Mouse (Mus musculus) limb, embryonic 12.5 days (tissue): ENCODE measurements around the gene Gm29427. TPM values are rescaled to one million over a fixed set of nuclear protein-coding genes. Genes with fewer than 3 reads are reported as not detected.
"Not testable (repeated sequence)": the region's sequence is repeated elsewhere in the genome, so short reads cannot be mapped to it uniquely, and the experiment has no call there.

Source experiments
- ATAC-seq: fragments of 200-750 bp; cut with Nextera tagmentation; 2 replicates; pipeline ENCODE4 v1.8.0; 2017; ENCODE audit warnings: low read depth, moderate TSS enrichment; ENCODE audit not compliant: insufficient number of reproducible peaks, insufficient read depth, low FRiP score, low TSS enrichment
- H3K27ac ChIP-seq: fragments of 300-500 bp; sonication (generic); 2 replicates; pipeline ENCODE4 v1.5.1; 2016; ENCODE audit warnings: mild to moderate bottlenecking, moderate library complexity
- H3K27me3 ChIP-seq: fragments of 300-500 bp; sonication (generic); 2 replicates; pipeline ENCODE4 v1.6.1; 2016; ENCODE audit warnings: mild to moderate bottlenecking, moderate library complexity
- H3K36me3 ChIP-seq: fragments of 300-500 bp; sonication (generic); 2 replicates; pipeline ENCODE4 v1.6.1; 2016; ENCODE audit warnings: mild to moderate bottlenecking, moderate library complexity
- H3K4me1 ChIP-seq: fragments of 300-500 bp; sonication (generic); replicated peaks from 2 replicates; pipeline ENCODE4 v1.6.1; 2016
- H3K4me2 ChIP-seq: fragments of 300-500 bp; sonication (generic); 2 replicates; pipeline ENCODE4 v1.6.1; 2016; ENCODE audit warnings: mild to moderate bottlenecking, moderate library complexity
- H3K4me3 ChIP-seq: fragments of 300-500 bp; sonication (generic); replicated peaks from 2 replicates; pipeline ENCODE4 v1.5.1; 2016; ENCODE audit warnings: mild to moderate bottlenecking
- H3K9ac ChIP-seq: fragments of 300-500 bp; sonication (generic); replicated peaks from 2 replicates; pipeline ENCODE4 v1.6.1; 2016; ENCODE audit warnings: mild to moderate bottlenecking, moderate library complexity
- H3K9me3 ChIP-seq: fragments of 300-500 bp; sonication (generic); 2 replicates; pipeline ENCODE4 v1.6.1; 2016; ENCODE audit warnings: mild to moderate bottlenecking, moderate library complexity
- WGBS: fragments of 180-500 bp; shearing (Covaris S2); methylation state at CpG from one replicate; pipeline ENCODE4 v1.1.7; 2016; 5-methylcytosine and 5-hydroxymethylcytosine counted together
- polyA plus RNA-seq: library from polyadenylated mRNA; unstranded; fragments of >200 nt; fragmentation: Nextera tagmentation; extraction: Ambion mirVana; gene quantifications from 2 replicates; pipeline ENCODE4 v1.2.1, GENCODE M21; 2016

Gm29427 gene
- polyA plus RNA-seq, 1 experiment from 2014 or later: not detected

GRCm38 (mm10) chr1:130659641-130660040 lies 56.0 kb downstream of the Gm29427 start:
- H3K27me3 ChIP-seq, H3K4me1 ChIP-seq, H3K9me3 ChIP-seq, H3K4me3 ChIP-seq, H3K36me3 ChIP-seq, H3K9ac ChIP-seq, H3K4me2 ChIP-seq, ATAC-seq, H3K27ac ChIP-seq: not testable (repeated sequence)
- WGBS: 14% methylated on average over 5 of the region's 5 CpGs

GRCm38 (mm10) chr1:130644103-130644502 lies 71.5 kb downstream of the Gm29427 start:
- no peak for ATAC-seq
- no peaks in the 10 kb centered on the region for H3K27me3 ChIP-seq
- no peaks in the 10 kb centered on the region for H3K9me3 ChIP-seq
- H3K27ac ChIP-seq: no peak overlapping the region
- no peak overlapping the region for H3K4me2 ChIP-seq
- 83% methylated on average over 4 of the region's 4 CpGs for WGBS
- no peaks in the 10 kb centered on the region for H3K36me3 ChIP-seq
- no peak overlapping the region for H3K4me3 ChIP-seq
- no peak overlapping the region for H3K9ac ChIP-seq
- no peaks in the 10 kb centered on the region for H3K4me1 ChIP-seq

GRCm38 (mm10) chr1:130640967-130641366 lies 74.6 kb downstream of the Gm29427 start:
- Histone ChIP-seq H3K4me2 (no peak overlapping the region), H3K4me3 (no peak overlapping the region), H3K27me3 (no peaks in the 10 kb centered on the region), H3K9me3 (no peaks in the 10 kb centered on the region), H3K27ac (no peak overlapping the region), H3K4me1 (no peaks in the 10 kb centered on the region), H3K9ac (no peak overlapping the region), H3K36me3 (no peaks in the 10 kb centered on the region)
- ATAC-seq: no peak

- Histone ChIP-seq H3K4me3 (no peak overlapping the region), H3K4me2 (no peak overlapping the region), H3K36me3 (no peaks in the 10 kb centered on the region), H3K27ac (no peak overlapping the region), H3K9me3 (no peaks in the 10 kb centered on the region), H3K4me1 (no peaks in the 10 kb centered on the region), H3K27me3 (no peaks in the 10 kb centered on the region), H3K9ac (no peak overlapping the region)
- 35% methylated on average over 16 of the region's 16 CpGs for WGBS
- peak; percentile 73; the same call in 1 of the 2 replicates for ATAC-seq
These were observed 81.7 kb downstream of the Gm29427 start for GRCm38 (mm10) chr1:130633761-130634410.

GRCm38 (mm10) chr1:130633316-130633715 lies 82.3 kb downstream of the Gm29427 start:
- Histone ChIP-seq H3K36me3 (no peaks in the 10 kb centered on the region), H3K4me1 (no peaks in the 10 kb centered on the region), H3K4me2 (no peak overlapping the region), H3K27me3 (no peaks in the 10 kb centered on the region), H3K4me3 (no peak overlapping the region), H3K27ac (no peak overlapping the region), H3K9me3 (no peaks in the 10 kb centered on the region), H3K9ac (no peak overlapping the region)
- no peak for ATAC-seq
- 85% methylated on average over 8 of the region's 8 CpGs for WGBS

- Histone ChIP-seq H3K9me3 (no peaks in the 10 kb centered on the region), H3K27me3 (no peaks in the 10 kb centered on the region), H3K4me3 (no peak within 1 kb of the TSS), H3K27ac (no peak within 1 kb of the TSS), H3K4me2 (no peak within 1 kb of the TSS), H3K4me1 (no peaks in the 10 kb centered on the region), H3K36me3 (no peaks in the 10 kb centered on the region), H3K9ac (no peak within 1 kb of the TSS)
- 90% methylated on average over 2 of the region's 2 CpGs for WGBS
- ATAC-seq: no peak
These were observed 86.1 kb downstream of the Gm29427 start, which contains the start of gene Zp3r for GRCm38 (mm10) chr1:130629521-130629920. Gene Zp3r, minus strand, starts transcription at chr1:130629621.

Other genes starting within 250 kb of the Gm29427 start
- gene Zp3r, start 86.2 kb downstream of the Gm29427 start, polyA plus RNA-seq: not detected in 2 replicates
- not detected in 2 replicates for gene C4bp, start 54.2 kb downstream of the Gm29427 start, polyA plus RNA-seq
- 10.2 and 12.1 TPM in 2 replicates for gene Yod1, start 1.5 kb upstream of the Gm29427 start, polyA plus RNA-seq
- 6.8 and 8.9 TPM in 2 replicates for gene Pfkfb2, start 13.5 kb upstream of the Gm29427 start, polyA plus RNA-seq
- gene AA986860, start 16.2 kb upstream of the Gm29427 start, polyA plus RNA-seq: 0.54 and 1.1 TPM in 2 replicates
- gene Fcamr, start 85.1 kb upstream of the Gm29427 start, polyA plus RNA-seq: not detected in 2 replicates
- not detected in 2 replicates for gene Pigr, start 110.9 kb upstream of the Gm29427 start, polyA plus RNA-seq
- not detected in 2 replicates for gene Fcmr, start 149.9 kb upstream of the Gm29427 start, polyA plus RNA-seq
- gene Il24, start 171.7 kb upstream of the Gm29427 start, polyA plus RNA-seq: not detected in 2 replicates
- not detected in 2 replicates for gene Il20, start 195.7 kb upstream of the Gm29427 start, polyA plus RNA-seq
- not detected in 2 replicates for gene Il19, start 224.3 kb upstream of the Gm29427 start, polyA plus RNA-seq